Mouse (Mus musculus) testis, adult 2 months (tissue): Measurements from ENCODE around the gene Teddm1b. TPM values are rescaled to one million over a fixed set of nuclear protein-coding genes. Genes with fewer than 3 reads are reported as not detected.

ENCODE experiments used
- H3K27ac ChIP-seq: fragments of 200-500 bp; 2 replicates; pipeline ENCODE4 v1.5.1; 2012; ENCODE audit warnings: low read depth, low read length; ENCODE audit not compliant: control insufficient read depth, insufficient read depth
- H3K27me3 ChIP-seq: fragments of 200-500 bp; 2 replicates; pipeline ENCODE4 v1.6.1; 2012; ENCODE audit warnings: mild to moderate bottlenecking, low read length, moderate library complexity; ENCODE audit not compliant: control insufficient read depth, insufficient read depth
- H3K36me3 ChIP-seq: fragments of 200-500 bp; 2 replicates; pipeline ENCODE4 v1.6.1; 2012; ENCODE audit warnings: mild to moderate bottlenecking, low read length; ENCODE audit not compliant: control insufficient read depth, insufficient read depth
- H3K4me1 ChIP-seq: fragments of 200-500 bp; 2 replicates; pipeline ENCODE4 v1.6.1; 2012; ENCODE audit warnings: low read length; ENCODE audit not compliant: control insufficient read depth, insufficient read depth
- H3K4me3 ChIP-seq: fragments of 200-500 bp; 2 replicates; pipeline ENCODE4 v1.5.1; 2012; ENCODE audit warnings: low read depth, mild to moderate bottlenecking, low read length, moderate library complexity, mixed read lengths; ENCODE audit not compliant: control insufficient read depth
- CTCF ChIP-seq: fragments of 200-500 bp; IDR thresholded peaks from 2 replicates; pipeline ENCODE4 v1.5.1; 2012; ENCODE audit warnings: low read depth, mild to moderate bottlenecking, inconsistent platforms, low read length, moderate library complexity; ENCODE audit not compliant: control insufficient read depth, insufficient read depth, insufficient replicate concordance
- POLR2A ChIP-seq: fragments of 200-500 bp; IDR thresholded peaks from 2 replicates; pipeline ENCODE4 v1.6.1; 2012; ENCODE audit warnings: low read depth, mild to moderate bottlenecking, inconsistent platforms, low read length, moderate library complexity; ENCODE audit not compliant: control insufficient read depth
- polyA plus RNA-seq: library from polyadenylated mRNA; depleted of rRNA; stranded (reverse); fragments of >200 nt; gene quantifications from 2 replicates; pipeline ENCODE4 v1.2.3, GENCODE M21; 2012

Teddm1b gene
- polyA plus RNA-seq, 1 experiment: not detected

- H3K4me3 ChIP-seq: no peak overlapping the region
- no peaks in the 10 kb centered on the region for H3K27me3 ChIP-seq
- TF ChIP-seq CTCF: no peak
- TF ChIP-seq POLR2A: no peak
- H3K4me1 ChIP-seq: peaks cover 7% of the 10 kb centered on the region
- no peaks in the 10 kb centered on the region for H3K36me3 ChIP-seq
- no peak overlapping the region for H3K27ac ChIP-seq
Observed at GRCm38 (mm10) chr1:153897196-153897595, 23.1 kb downstream of the Teddm1b start.

GRCm38 (mm10) chr1:153898989-153899730, 25.0 kb downstream of the Teddm1b start:
- Histone ChIP-seq H3K27me3 (no peaks in the 10 kb centered on the region), H3K4me3 (peak overlapping the region; percentile 90), H3K36me3 (no peaks in the 10 kb centered on the region), H3K27ac (peak overlapping the region; percentile 63), H3K4me1 (peaks cover 7% of the 10 kb centered on the region)
- TF ChIP-seq POLR2A (no peak), CTCF (no peak)

DNA sequence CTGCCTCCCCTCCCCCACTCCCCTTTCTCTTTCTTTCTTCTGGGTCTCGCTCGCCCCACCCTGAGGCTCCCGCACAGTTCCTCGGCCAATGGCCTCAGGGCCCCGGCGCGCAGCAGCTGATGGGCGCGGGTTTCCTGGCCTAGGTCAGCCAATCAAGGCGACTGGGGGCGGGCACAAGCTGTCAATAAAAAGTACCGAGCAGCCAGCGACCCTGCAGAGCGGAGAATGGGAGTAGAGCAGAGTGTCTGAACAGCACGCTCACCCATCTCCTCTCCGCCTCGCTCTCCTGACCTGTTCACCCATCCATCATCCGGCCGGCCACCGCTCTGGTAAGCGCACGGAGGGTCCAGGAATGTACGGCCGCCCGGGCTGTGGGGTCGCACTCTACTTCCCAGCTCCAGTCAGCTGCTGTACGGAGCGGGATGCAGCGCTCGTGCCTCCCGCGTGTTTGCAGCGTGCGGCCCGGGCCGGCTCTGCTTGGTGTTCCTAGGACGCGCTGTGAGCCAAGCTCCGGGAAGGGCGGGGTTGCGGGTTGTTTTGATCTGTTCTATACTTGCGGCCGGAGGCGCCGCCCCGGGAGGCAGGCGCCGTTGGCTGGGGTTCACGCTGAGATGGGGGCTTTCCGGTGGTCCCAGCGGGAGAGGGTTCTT, 25.7 kb downstream of the Teddm1b start, which contains the start of the genes Glul and Teddm2:
Glul (plus strand) TSS at position 214 of the 650 bp plus-strand sequence.
Teddm2 (minus strand) TSS at position 498 of the 650 bp plus-strand sequence.
- Histone ChIP-seq H3K27me3 (no peaks in the 10 kb centered on the region), H3K4me1 (peaks cover 7% of the 10 kb centered on the region)
- TF ChIP-seq CTCF (no peak; the same call in 1 of the 2 replicates), POLR2A (peak; percentile 99)

GRCm38 (mm10) chr1:153900381-153900780, 26.2 kb downstream of the Teddm1b start:
- TF ChIP-seq POLR2A: peak; percentile 44; the same call in 1 of the 2 replicates
- TF ChIP-seq CTCF: no peak
- Histone ChIP-seq H3K27me3 (no peaks in the 10 kb centered on the region), H3K4me1 (peaks cover 7% of the 10 kb centered on the region), H3K27ac (peak overlapping the region; percentile 82), H3K36me3 (no peaks in the 10 kb centered on the region), H3K4me3 (peak overlapping the region; percentile 90)

More for the DNA sequence above, 25.7 kb downstream of the Teddm1b start, which contains the start of the genes Glul and Teddm2:
- H3K4me3 ChIP-seq: peak within 1 kb of the TSS; percentile 90
- no peaks in the 10 kb centered on the region for H3K36me3 ChIP-seq
- peak within 1 kb of the TSS; percentile 82 for H3K27ac ChIP-seq

DNA sequence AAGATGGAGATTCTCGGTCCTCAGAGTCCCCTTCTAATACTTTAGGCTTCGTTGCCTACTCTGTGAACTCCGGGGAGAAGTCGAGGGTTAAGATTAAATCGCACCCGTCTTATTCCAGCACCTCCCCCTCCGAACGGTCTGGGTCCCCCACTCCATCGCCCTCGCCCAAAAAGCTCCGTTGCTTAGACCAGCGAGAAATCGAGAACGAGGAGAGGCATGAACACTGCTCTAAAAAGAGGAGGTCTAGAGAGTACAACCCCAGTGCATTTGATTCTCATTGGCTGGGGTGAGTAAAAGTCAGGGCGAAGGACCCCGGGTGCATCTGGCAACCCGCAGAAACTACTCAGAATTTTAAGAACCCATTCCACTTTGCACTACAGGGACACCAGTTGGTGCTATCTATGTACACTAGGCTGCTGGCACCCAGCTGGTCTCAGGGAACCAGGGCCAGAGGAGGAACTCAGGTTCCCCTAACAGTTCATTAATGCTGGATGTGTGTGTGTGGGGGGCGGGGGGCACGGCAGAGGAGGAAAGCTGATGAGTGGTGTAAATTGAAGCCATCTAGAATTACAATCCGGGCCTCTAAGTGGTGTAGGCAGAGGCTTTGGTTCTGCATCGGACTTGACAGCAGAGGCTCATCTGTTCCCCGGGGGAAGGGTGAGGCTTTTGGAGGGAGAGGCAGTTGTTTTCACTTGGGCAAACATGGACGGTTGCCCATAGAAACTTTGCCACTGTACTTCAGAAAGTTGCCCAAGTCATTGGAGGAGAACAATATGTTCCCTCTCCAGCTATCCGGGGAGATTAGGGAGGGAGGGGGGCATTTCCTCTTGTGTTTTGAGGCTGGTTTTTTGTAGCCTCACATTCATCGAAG, 26.9 kb downstream of the Teddm1b start:
- no peaks in the 10 kb centered on the region for H3K27me3 ChIP-seq
- no peak for TF ChIP-seq CTCF
- no peak for TF ChIP-seq POLR2A
- peak overlapping the region; percentile 90 for H3K4me3 ChIP-seq
- H3K36me3 ChIP-seq: no peaks in the 10 kb centered on the region
- H3K4me1 ChIP-seq: peaks cover 7% of the 10 kb centered on the region
- H3K27ac ChIP-seq: peak overlapping the region; percentile 82

DNA sequence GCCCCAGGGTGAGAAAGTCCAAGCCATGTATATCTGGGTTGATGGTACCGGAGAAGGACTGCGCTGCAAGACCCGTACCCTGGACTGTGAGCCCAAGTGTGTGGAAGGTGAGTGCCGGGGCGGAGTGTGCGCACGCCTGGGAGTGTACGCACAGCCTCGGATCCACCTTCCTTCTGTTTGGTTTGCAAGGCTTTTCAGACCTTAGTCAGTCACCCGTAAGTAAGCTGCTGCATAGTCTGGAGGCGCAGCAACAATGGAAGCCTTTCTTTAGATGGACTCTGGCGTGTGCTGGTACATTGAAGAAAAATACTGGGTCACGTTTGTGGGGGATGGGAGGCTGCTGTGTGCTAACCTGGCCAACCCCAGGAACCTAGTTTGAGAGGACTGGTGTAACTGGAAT, 28.9 kb downstream of the Teddm1b start:
- H3K27ac ChIP-seq: no peak overlapping the region
- H3K4me3 ChIP-seq: peak overlapping the region; percentile 23
- H3K27me3 ChIP-seq: no peaks in the 10 kb centered on the region
- H3K36me3 ChIP-seq: no peaks in the 10 kb centered on the region
- TF ChIP-seq CTCF (no peak), POLR2A (no peak)
- H3K4me1 ChIP-seq: peaks cover 7% of the 10 kb centered on the region

DNA sequence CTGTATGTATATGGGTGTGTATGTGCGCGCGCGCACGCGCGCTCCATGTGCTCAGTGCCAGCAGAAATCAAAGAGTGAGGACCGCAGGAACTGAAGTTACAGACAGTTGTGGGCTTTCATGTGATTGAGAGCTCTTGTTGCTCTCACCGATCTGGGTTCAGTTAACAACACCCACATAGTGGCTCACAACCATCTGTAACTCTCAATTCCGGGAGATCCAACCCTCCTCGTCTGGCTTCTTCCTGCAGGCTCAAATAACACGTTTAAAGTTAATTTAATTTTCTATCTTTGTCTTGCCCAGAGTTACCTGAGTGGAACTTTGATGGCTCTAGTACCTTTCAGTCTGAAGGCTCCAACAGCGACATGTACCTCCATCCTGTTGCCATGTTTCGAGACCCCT, 30.1 kb downstream of the Teddm1b start:
- Histone ChIP-seq H3K4me3 (no peak overlapping the region), H3K27me3 (no peaks in the 10 kb centered on the region), H3K36me3 (no peaks in the 10 kb centered on the region), H3K4me1 (no peaks in the 10 kb centered on the region; the same call in 1 of the 2 replicates), H3K27ac (no peak overlapping the region)
- no peak for TF ChIP-seq POLR2A
- TF ChIP-seq CTCF: no peak
